Mouse (Mus musculus): ENCODE measurements at regions not wholly inside any gene's neighbourhood (a gene's known extent, or its start where the extent isn't known, plus 50 kb on each side); places are given as distances from the start of the nearest gene placed in this dataset.

- in situ Hi-C loops (cut with MboI; ENCODE audit: low pct_unique_long_range_greater_than_20kb in 1 of 2, low sequenced_read_pairs in 2 of 2, unreplicated experiment in 1 of 2), result no loop called here
These were observed 65.3 kb downstream of the Lpar4 start for GRCm38 (mm10) chrX:106985684-106986083.

- in situ Hi-C loops (cut with MboI; ENCODE audit: low pct_unique_long_range_greater_than_20kb in 1 of 2, low sequenced_read_pairs in 2 of 2, unreplicated experiment in 1 of 2), result no loop called here
These were observed 66.4 kb downstream of the Lpar4 start for GRCm38 (mm10) chrX:106986794-106987193.

GRCm38 (mm10) chrX:106987779-106988178 lies 67.4 kb downstream of the Lpar4 start:
- in situ Hi-C loops (cut with MboI; ENCODE audit: low pct_unique_long_range_greater_than_20kb in 1 of 2, low sequenced_read_pairs in 2 of 2, unreplicated experiment in 1 of 2), result no loop called here

- in situ Hi-C loops (cut with MboI; ENCODE audit: low pct_unique_long_range_greater_than_20kb in 1 of 2, low sequenced_read_pairs in 2 of 2, unreplicated experiment in 1 of 2), result loop anchor here in 1 of 2 experiments (25.0 kb wide), 1 partner anchor 192 kb away; no protein-coding TSS in a partner anchor
These were observed 83.8 kb upstream of the P2ry10 start for GRCm38 (mm10) chrX:107004496-107004895.

GRCm38 (mm10) chrX:107008968-107009367 lies 79.3 kb upstream of the P2ry10 start:
- in situ Hi-C loops (cut with MboI; ENCODE audit: low pct_unique_long_range_greater_than_20kb in 1 of 2, low sequenced_read_pairs in 2 of 2, unreplicated experiment in 1 of 2), result loop anchor here in 1 of 2 experiments (25.0 kb wide), 1 partner anchor 197 kb away; no protein-coding TSS in a partner anchor

GRCm38 (mm10) chrX:107012615-107013014 lies 75.7 kb upstream of the P2ry10 start:
- in situ Hi-C loops (cut with MboI; ENCODE audit: low pct_unique_long_range_greater_than_20kb in 1 of 2, low sequenced_read_pairs in 2 of 2, unreplicated experiment in 1 of 2), result loop anchor here in 1 of 2 experiments (25.0 kb wide), 1 partner anchor 200 kb away; no protein-coding TSS in a partner anchor

- in situ Hi-C loops (cut with MboI; ENCODE audit: low pct_unique_long_range_greater_than_20kb in 1 of 2, low sequenced_read_pairs in 2 of 2, unreplicated experiment in 1 of 2), result loop anchor here in 1 of 2 experiments (25.0 kb wide), 1 partner anchor 203 kb away; no protein-coding TSS in a partner anchor
These were observed 73.0 kb upstream of the P2ry10 start for GRCm38 (mm10) chrX:107015335-107015734.

- in situ Hi-C loops (cut with MboI; ENCODE audit: low pct_unique_long_range_greater_than_20kb in 1 of 2, low sequenced_read_pairs in 2 of 2, unreplicated experiment in 1 of 2), result no loop called here
These were observed 56.6 kb upstream of the P2ry10 start for GRCm38 (mm10) chrX:107031726-107032125.

- in situ Hi-C loops (cut with MboI; ENCODE audit: low pct_unique_long_range_greater_than_20kb in 1 of 2, low sequenced_read_pairs in 2 of 2, unreplicated experiment in 1 of 2), result no loop called here
These were observed 50.3 kb upstream of the P2ry10 start for GRCm38 (mm10) chrX:107038041-107038440.

Data from mouse embryonic stem cell (cell line).